Mouse (Mus musculus) bone marrow macrophage, adult 2 months (primary cell): Measurements from ENCODE around the gene Nbea. TPM values are rescaled to one million over a fixed set of nuclear protein-coding genes. Genes with fewer than 3 reads are reported as not detected.

ENCODE experiments used
- H3K27ac ChIP-seq: 2 replicates; pipeline ENCODE4 v1.5.1; 2012; ENCODE audit warnings: low read depth, low read length; ENCODE audit not compliant: insufficient read depth
- H3K4me1 ChIP-seq: 2 replicates; pipeline ENCODE4 v1.6.1; 2012; ENCODE audit warnings: low read length; ENCODE audit not compliant: control insufficient read depth, insufficient read depth
- H3K4me3 ChIP-seq: 2 replicates; pipeline ENCODE4 v1.5.1; 2012; ENCODE audit warnings: mild to moderate bottlenecking, low read length, moderate library complexity; ENCODE audit not compliant: insufficient read depth
- CTCF ChIP-seq: IDR thresholded peaks from 2 replicates; pipeline ENCODE4 v1.5.1; 2012; ENCODE audit warnings: low read depth, mild to moderate bottlenecking, low read length, moderate library complexity
- POLR2A ChIP-seq: IDR thresholded peaks from 2 replicates; pipeline ENCODE4 v1.6.1; 2012; ENCODE audit warnings: mild to moderate bottlenecking, low read depth, low read length, borderline replicate concordance
- polyA plus RNA-seq: library from polyadenylated mRNA; stranded (reverse); fragments of >200 nt; gene quantifications from 2 replicates; pipeline ENCODE4 v1.2.4, GENCODE M21; 2012; ENCODE audit not compliant: missing spikeins, insufficient read depth, insufficient read length

Gene Nbea
- polyA plus RNA-seq, 1 experiment = 0.28 TPM

- Histone ChIP-seq H3K4me3 (no peak overlapping the region), H3K4me1 (no peaks in the 10 kb centered on the region), H3K27ac (no peak overlapping the region)
- TF ChIP-seq POLR2A (no peak), CTCF (no peak)
These were observed 449.8 kb downstream of the Nbea start for GRCm38 (mm10) chr3:55733665-55734064.

- no peaks in the 10 kb centered on the region for H3K4me1 ChIP-seq
- TF ChIP-seq CTCF (no peak), POLR2A (no peak)
- H3K4me3 ChIP-seq = no peak overlapping the region
- no peak overlapping the region for H3K27ac ChIP-seq
These were observed 453.0 kb downstream of the Nbea start for GRCm38 (mm10) chr3:55730549-55730948.

GRCm38 (mm10) chr3:55730142-55730541 lies 453.4 kb downstream of the Nbea start:
- Histone ChIP-seq H3K4me3 (no peak overlapping the region), H3K4me1 (no peaks in the 10 kb centered on the region), H3K27ac (no peak overlapping the region)
- TF ChIP-seq POLR2A = no peak
- no peak for TF ChIP-seq CTCF

GRCm38 (mm10) chr3:55714260-55714659 lies 469.2 kb downstream of the Nbea start:
- no peak overlapping the region for H3K4me3 ChIP-seq
- TF ChIP-seq CTCF = no peak
- no peak for TF ChIP-seq POLR2A
- H3K27ac ChIP-seq = no peak overlapping the region
- no peaks in the 10 kb centered on the region for H3K4me1 ChIP-seq

GRCm38 (mm10) chr3:55713856-55714255 lies 469.6 kb downstream of the Nbea start:
- no peak for TF ChIP-seq POLR2A
- no peak for TF ChIP-seq CTCF
- no peaks in the 10 kb centered on the region for H3K4me1 ChIP-seq
- no peak overlapping the region for H3K4me3 ChIP-seq
- H3K27ac ChIP-seq = no peak overlapping the region

GRCm38 (mm10) chr3:55710300-55710699 lies 473.2 kb downstream of the Nbea start:
- no peak overlapping the region for H3K27ac ChIP-seq
- H3K4me3 ChIP-seq = no peak overlapping the region
- TF ChIP-seq CTCF (no peak), POLR2A (no peak)
- no peaks in the 10 kb centered on the region for H3K4me1 ChIP-seq

GRCm38 (mm10) chr3:55701632-55702031 lies 481.9 kb downstream of the Nbea start:
- H3K4me3 ChIP-seq = no peak overlapping the region
- H3K27ac ChIP-seq = no peak overlapping the region
- H3K4me1 ChIP-seq = no peaks in the 10 kb centered on the region
- TF ChIP-seq CTCF = no peak

GRCm38 (mm10) chr3:55697174-55697573 lies 486.3 kb downstream of the Nbea start:
- no peak overlapping the region for H3K27ac ChIP-seq
- H3K4me3 ChIP-seq = no peak overlapping the region
- H3K4me1 ChIP-seq = peaks cover 5% of the 10 kb centered on the region
- TF ChIP-seq POLR2A (no peak), CTCF (no peak)

GRCm38 (mm10) chr3:55693073-55693472 lies 490.4 kb downstream of the Nbea start:
- H3K4me1 ChIP-seq = peaks cover 8% of the 10 kb centered on the region
- no peak overlapping the region for H3K4me3 ChIP-seq
- H3K27ac ChIP-seq = no peak overlapping the region
- TF ChIP-seq POLR2A = no peak
- no peak for TF ChIP-seq CTCF

GRCm38 (mm10) chr3:55688098-55688497 lies 495.4 kb downstream of the Nbea start:
- Histone ChIP-seq H3K27ac (no peak overlapping the region), H3K4me1 (peaks cover 13% of the 10 kb centered on the region), H3K4me3 (no peak overlapping the region)
- no peak for TF ChIP-seq POLR2A
- TF ChIP-seq CTCF = no peak

GRCm38 (mm10) chr3:55686993-55687392 lies 496.5 kb downstream of the Nbea start:
- Histone ChIP-seq H3K27ac (no peak overlapping the region), H3K4me1 (0 out of 2 replicates have a peak, but pooled peaks cover 8% of the 10 kb centered on the region), H3K4me3 (no peak overlapping the region)
- TF ChIP-seq CTCF (no peak), POLR2A (no peak)
